Mouse (Mus musculus): ENCODE data around the gene Nup210l. TPM values are rescaled to one million over a fixed set of nuclear protein-coding genes. Genes with fewer than 3 reads are reported as not detected.

The Nup210l gene
- polyA plus RNA-seq (2012; fragmentation: generic; extraction: Trizol), result 0.35 TPM

- no peaks in the 10 kb centered on the region for H3K36me3 ChIP-seq (ENCODE audit: control insufficient read depth, insufficient read depth)
- no peak within 1 kb of the TSS for H3K4me3 ChIP-seq
- H3K79me2 ChIP-seq (ENCODE audit: control insufficient read depth, insufficient read depth), result no peaks in the 10 kb centered on the region
- H3K4me2 ChIP-seq (ENCODE audit: low read depth), result no peak within 1 kb of the TSS
- H3ac ChIP-seq (ENCODE audit: control insufficient read depth, insufficient read length), result no peak within 1 kb of the TSS
- TF ChIP-seq POLR2A (IDR thresholded peaks at IDR 0.05; ENCODE audit: insufficient read length, low read depth) (no peak), SRF (IDR thresholded peaks at IDR 0.05; ENCODE audit: control insufficient read depth, insufficient read length, low read depth) (no peak)
- no peaks in the 10 kb centered on the region for H3K27me3 ChIP-seq (ENCODE audit: control insufficient read depth, insufficient read depth, insufficient read length)
Observed at GRCm38 (mm10) chr3:90103938-90104337, at the start of gene Nup210l. Gene Nup210l (plus strand): TSS chr3:90104132.

- peaks cover 34% of the 10 kb centered on the region for H3K36me3 ChIP-seq (ENCODE audit: control insufficient read depth, insufficient read depth)
Observed at GRCm38 (mm10) chr3:90061549-90061948, 42.4 kb upstream of the Nup210l start.

GRCm38 (mm10) chr3:90062539-90062938, 41.4 kb upstream of the Nup210l start:
- Histone ChIP-seq H3K79me2 (ENCODE audit: control insufficient read depth, insufficient read depth) (no peaks in the 10 kb centered on the region), H3K4me3 (no peak overlapping the region), H3K27me3 (ENCODE audit: control insufficient read depth, insufficient read depth, insufficient read length) (no peaks in the 10 kb centered on the region), H3K4me2 (ENCODE audit: low read depth) (no peak overlapping the region), H3K36me3 (ENCODE audit: control insufficient read depth, insufficient read depth) (peaks cover 30% of the 10 kb centered on the region), H3ac (ENCODE audit: control insufficient read depth, insufficient read length) (no peak overlapping the region)
- no peak for TF ChIP-seq POLR2AphosphoS2 (IDR thresholded peaks at IDR 0.05; ENCODE audit: insufficient read length, low read depth)
- no peak for TF ChIP-seq CEBPB (IDR thresholded peaks at IDR 0.05; ENCODE audit: insufficient read depth, poor library complexity, severe bottlenecking)
- TF ChIP-seq USF1 (IDR thresholded peaks at IDR 0.05; ENCODE audit: low read depth), result no peak
- TF ChIP-seq MYOD1 (IDR thresholded peaks at IDR 0.05; ENCODE audit: control insufficient read depth in 1 of 3, insufficient read length in 2 of 3, low read depth in 2 of 3), result no peak
- TF ChIP-seq SRF (IDR thresholded peaks at IDR 0.05; ENCODE audit: control insufficient read depth, insufficient read length, low read depth), result no peak
- no peak for TF ChIP-seq TCF3 (IDR thresholded peaks at IDR 0.05; ENCODE audit: insufficient read length, low read depth)

More at GRCm38 (mm10) chr3:90061549-90061948, 42.4 kb upstream of the Nup210l start:
- no peaks in the 10 kb centered on the region for H3K79me2 ChIP-seq (ENCODE audit: control insufficient read depth, insufficient read depth)
- H3ac ChIP-seq (ENCODE audit: control insufficient read depth, insufficient read length), result no peak overlapping the region
- no peak for TF ChIP-seq SRF (IDR thresholded peaks at IDR 0.05; ENCODE audit: control insufficient read depth, insufficient read length, low read depth)
- no peak for TF ChIP-seq TCF12 (IDR thresholded peaks at IDR 0.05; ENCODE audit: insufficient read depth, poor library complexity, severe bottlenecking)
- TF ChIP-seq POLR2AphosphoS2 (IDR thresholded peaks at IDR 0.05; ENCODE audit: insufficient read length, low read depth), result no peak
- TF ChIP-seq MYOG (IDR thresholded peaks at IDR 0.05; ENCODE audit: control insufficient read depth in 1 of 3, insufficient read depth in 1 of 3, insufficient read length in 2 of 3, low read depth in 2 of 3), result no peak
- no peak for TF ChIP-seq REST (IDR thresholded peaks at IDR 0.05; ENCODE audit: insufficient read depth, insufficient read length)
- no peak for TF ChIP-seq E2F4 (IDR thresholded peaks at IDR 0.05; ENCODE audit: insufficient read depth)
- TF ChIP-seq MYOD1 (IDR thresholded peaks at IDR 0.05; ENCODE audit: control insufficient read depth in 1 of 3, insufficient read length in 2 of 3, low read depth in 2 of 3), result no peak
- no peak for TF ChIP-seq MAX (IDR thresholded peaks at IDR 0.05; ENCODE audit: low read depth)
- TF ChIP-seq CEBPB (IDR thresholded peaks at IDR 0.05; ENCODE audit: insufficient read depth, poor library complexity, severe bottlenecking), result no peak
- no peak for TF ChIP-seq USF1 (IDR thresholded peaks at IDR 0.05; ENCODE audit: low read depth)
- TF ChIP-seq TCF3 (IDR thresholded peaks at IDR 0.05; ENCODE audit: insufficient read length, low read depth), result no peak
- no peak for TF ChIP-seq POLR2A (IDR thresholded peaks at IDR 0.05; ENCODE audit: insufficient read length, low read depth)
- H3K4me2 ChIP-seq (ENCODE audit: low read depth), result no peak overlapping the region
- H3K27me3 ChIP-seq (ENCODE audit: control insufficient read depth, insufficient read depth, insufficient read length), result no peaks in the 10 kb centered on the region
- no peak overlapping the region for H3K4me3 ChIP-seq

GRCm38 (mm10) chr3:90064383-90064782, 39.5 kb upstream of the Nup210l start:
- H3K79me2 ChIP-seq (ENCODE audit: control insufficient read depth, insufficient read depth), result no peaks in the 10 kb centered on the region
- H3K36me3 ChIP-seq (ENCODE audit: control insufficient read depth, insufficient read depth), result peaks cover 30% of the 10 kb centered on the region
- no peak overlapping the region for H3K4me3 ChIP-seq
- no peaks in the 10 kb centered on the region for H3K27me3 ChIP-seq (ENCODE audit: control insufficient read depth, insufficient read depth, insufficient read length)
- no peak for TF ChIP-seq TCF3 (IDR thresholded peaks at IDR 0.05; ENCODE audit: insufficient read length, low read depth)
- no peak for TF ChIP-seq MYOG (IDR thresholded peaks at IDR 0.05; ENCODE audit: control insufficient read depth in 1 of 3, insufficient read depth in 1 of 3, insufficient read length in 2 of 3, low read depth in 2 of 3)
- no peak for TF ChIP-seq SRF (IDR thresholded peaks at IDR 0.05; ENCODE audit: control insufficient read depth, insufficient read length, low read depth)
- TF ChIP-seq MYOD1 (IDR thresholded peaks at IDR 0.05; ENCODE audit: control insufficient read depth in 1 of 3, insufficient read length in 2 of 3, low read depth in 2 of 3), result no peak
- TF ChIP-seq E2F4 (IDR thresholded peaks at IDR 0.05; ENCODE audit: insufficient read depth), result no peak
- TF ChIP-seq MAX (IDR thresholded peaks at IDR 0.05; ENCODE audit: low read depth), result no peak
- no peak for TF ChIP-seq POLR2AphosphoS2 (IDR thresholded peaks at IDR 0.05; ENCODE audit: insufficient read length, low read depth)
- no peak for TF ChIP-seq POLR2A (IDR thresholded peaks at IDR 0.05; ENCODE audit: insufficient read length, low read depth)
- no peak for TF ChIP-seq USF1 (IDR thresholded peaks at IDR 0.05; ENCODE audit: low read depth)
- no peak for TF ChIP-seq REST (IDR thresholded peaks at IDR 0.05; ENCODE audit: insufficient read depth, insufficient read length)
- TF ChIP-seq TCF12 (IDR thresholded peaks at IDR 0.05; ENCODE audit: insufficient read depth, poor library complexity, severe bottlenecking), result no peak
- TF ChIP-seq CEBPB (IDR thresholded peaks at IDR 0.05; ENCODE audit: insufficient read depth, poor library complexity, severe bottlenecking), result no peak
- no peak overlapping the region for H3K4me2 ChIP-seq (ENCODE audit: low read depth)
- no peak overlapping the region for H3ac ChIP-seq (ENCODE audit: control insufficient read depth, insufficient read length)

GRCm38 (mm10) chr3:90065553-90065952, 38.4 kb upstream of the Nup210l start:
- Histone ChIP-seq H3K79me2 (ENCODE audit: control insufficient read depth, insufficient read depth) (no peaks in the 10 kb centered on the region), H3ac (ENCODE audit: control insufficient read depth, insufficient read length) (no peak overlapping the region), H3K36me3 (ENCODE audit: control insufficient read depth, insufficient read depth) (peaks cover 25% of the 10 kb centered on the region), H3K27me3 (ENCODE audit: control insufficient read depth, insufficient read depth, insufficient read length) (no peaks in the 10 kb centered on the region), H3K4me3 (no peak overlapping the region), H3K4me2 (ENCODE audit: low read depth) (no peak overlapping the region)
- TF ChIP-seq TCF12 (IDR thresholded peaks at IDR 0.05; ENCODE audit: insufficient read depth, poor library complexity, severe bottlenecking) (no peak), MYOD1 (IDR thresholded peaks at IDR 0.05; ENCODE audit: control insufficient read depth in 1 of 3, insufficient read length in 2 of 3, low read depth in 2 of 3) (no peak), REST (IDR thresholded peaks at IDR 0.05; ENCODE audit: insufficient read depth, insufficient read length) (no peak)

Measured in myocyte (in vitro differentiated cells).